Mouse (Mus musculus) thymus, postnatal 25 days (tissue): Measurements from ENCODE around the gene Ahsa2.
"Not testable (repeated sequence)": the region's sequence is repeated elsewhere in the genome, so short reads cannot be mapped to it uniquely, and the experiment has no call there.

Source experiments
- DNase-seq: peaks from one replicate; pipeline ENCODE4 v3.0.0; 2022

Ahsa2 gene

DNA sequence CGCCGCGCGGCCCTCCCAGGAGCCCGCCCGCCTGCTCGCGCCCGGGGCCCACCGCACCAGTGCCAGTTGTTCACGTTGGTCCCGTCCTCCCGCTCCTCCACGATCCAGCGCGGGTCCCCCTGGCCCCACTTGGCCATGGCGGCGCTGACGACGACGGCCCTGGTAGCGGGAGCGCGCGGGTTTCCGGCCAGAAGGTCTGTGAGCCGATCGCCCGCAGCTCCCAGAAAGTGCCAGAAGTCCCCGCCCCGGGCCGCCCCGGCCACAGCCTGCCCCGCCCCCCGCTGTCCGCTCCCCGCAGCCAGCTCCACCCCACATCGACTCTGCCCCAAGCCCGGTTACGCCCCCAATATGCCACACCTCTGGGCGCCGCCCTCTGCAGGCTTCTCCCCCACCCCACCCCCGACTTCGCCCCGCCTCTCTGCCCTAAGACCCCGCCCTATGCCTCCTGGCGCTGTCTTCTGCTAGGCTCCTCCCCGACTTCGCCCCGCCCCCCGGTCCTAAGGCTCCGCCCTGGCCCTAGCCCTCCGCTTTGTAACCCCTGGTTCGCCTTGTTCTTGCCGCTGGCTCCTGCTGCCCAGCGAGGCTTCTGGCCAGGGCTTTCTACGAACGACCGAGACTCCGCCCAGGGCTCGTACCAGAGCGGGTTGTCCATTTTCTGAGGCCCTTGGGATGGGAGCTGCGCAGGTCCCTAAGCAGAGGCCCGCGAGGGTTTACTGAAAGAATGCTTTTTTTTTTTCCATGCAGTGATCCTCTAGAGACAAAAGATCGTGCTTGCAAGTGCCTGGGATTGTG is at the start of gene Ahsa2:
Gene Ahsa2 (minus strand): TSS at position 313 of the 792 bp plus-strand sequence.
- peak; percentile 98 for DNase-seq

DNA sequence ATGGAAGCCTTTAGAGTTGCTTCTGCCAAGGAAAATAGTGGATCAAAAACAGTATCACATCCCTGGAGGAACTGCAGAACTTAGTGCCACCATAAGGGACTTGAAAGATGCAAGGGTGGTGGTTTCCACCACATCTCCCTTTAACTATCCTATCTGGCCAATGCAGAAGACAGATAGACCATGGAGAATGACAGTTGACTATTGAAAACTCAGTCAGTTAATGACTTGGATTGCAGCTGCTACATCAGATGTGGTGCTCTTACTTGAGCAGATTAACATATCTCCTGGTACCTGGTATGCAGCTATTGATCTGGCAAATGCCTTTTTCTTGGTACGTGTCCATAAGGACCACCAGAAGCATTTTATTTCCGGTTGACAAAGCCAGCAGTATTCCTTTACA is 39.6 kb upstream of the Ahsa2 start:
- DNase-seq = no peak

DNA sequence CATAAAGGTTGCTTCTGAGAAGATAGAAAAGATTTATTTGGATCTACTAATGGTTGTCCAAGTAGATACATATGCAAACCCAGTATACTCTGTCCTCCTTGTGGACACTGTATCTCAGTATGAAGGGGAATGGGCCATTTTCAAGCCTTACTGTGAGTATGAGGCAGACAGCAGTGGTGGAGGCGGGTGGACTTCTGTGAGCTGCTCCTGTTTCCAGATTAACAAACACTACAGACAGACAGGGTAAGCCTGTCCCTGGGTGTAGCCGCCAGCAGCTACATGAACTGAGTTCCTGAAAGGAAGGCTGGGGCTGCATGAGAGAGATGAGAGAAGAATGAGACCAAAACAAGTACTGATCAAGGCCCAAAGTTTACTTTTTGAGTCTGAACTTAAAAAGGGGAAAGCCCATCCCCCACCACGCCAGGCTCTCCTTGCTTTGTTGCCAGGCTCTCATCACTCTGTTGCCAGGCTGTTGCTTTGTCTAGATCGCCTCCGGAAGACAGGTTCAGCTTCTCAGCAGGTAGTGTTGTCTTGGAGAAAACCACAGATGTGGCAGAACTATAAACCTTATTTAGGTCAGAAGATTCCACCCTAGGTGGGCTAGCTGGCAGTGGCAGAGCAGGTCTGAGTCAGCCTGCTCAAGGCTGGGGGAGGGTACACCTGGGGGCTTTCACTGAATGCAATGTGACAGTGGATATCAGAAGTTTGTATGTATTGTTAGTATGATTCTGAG is 22.8 kb upstream of the Ahsa2 start, which contains the start of gene 1700093K21Rik:
Gene 1700093K21Rik (minus strand): TSS at position 683 of the 733 bp plus-strand sequence.
- DNase-seq = no peak

DNA sequence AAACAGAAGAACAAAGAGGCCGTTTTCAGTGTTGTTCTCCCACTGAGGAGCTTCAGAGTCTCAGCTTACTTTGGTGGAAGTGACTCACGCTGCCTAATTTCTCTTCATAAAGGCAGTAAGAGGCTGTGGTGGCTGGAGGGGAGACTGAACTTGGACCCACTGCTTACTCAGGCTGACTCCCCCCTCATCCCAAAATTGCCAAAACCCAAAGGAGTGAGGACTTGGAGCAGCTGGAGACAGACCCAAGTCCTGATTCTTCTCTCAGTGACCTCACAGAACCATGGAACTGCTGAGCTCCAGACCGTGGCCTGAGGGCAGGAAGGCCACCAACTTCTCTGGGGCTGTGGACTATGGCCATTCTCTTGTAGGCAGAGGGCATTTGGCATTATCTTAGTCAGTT is 21.2 kb upstream of the Ahsa2 start:
- DNase-seq = no peak

DNA sequence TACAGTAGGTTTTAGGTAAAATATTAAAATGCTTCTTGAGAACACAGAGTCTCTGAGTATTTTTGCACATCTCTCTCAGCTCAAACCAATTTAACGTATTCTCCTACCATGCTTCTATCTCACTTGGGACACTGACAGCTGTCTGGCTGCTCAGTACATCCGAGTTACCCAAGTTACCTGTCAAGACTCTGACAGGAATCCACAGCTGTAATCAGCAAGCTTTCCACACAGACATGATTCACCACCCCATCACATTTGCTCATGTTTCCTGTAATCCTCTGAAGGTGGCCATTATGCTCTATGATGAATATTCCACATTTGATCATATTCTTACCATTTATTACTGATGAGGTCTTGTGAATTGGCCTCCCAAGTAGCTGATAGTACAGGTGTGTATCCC is 17.5 kb upstream of the Ahsa2 start:
- no peak for DNase-seq

DNA sequence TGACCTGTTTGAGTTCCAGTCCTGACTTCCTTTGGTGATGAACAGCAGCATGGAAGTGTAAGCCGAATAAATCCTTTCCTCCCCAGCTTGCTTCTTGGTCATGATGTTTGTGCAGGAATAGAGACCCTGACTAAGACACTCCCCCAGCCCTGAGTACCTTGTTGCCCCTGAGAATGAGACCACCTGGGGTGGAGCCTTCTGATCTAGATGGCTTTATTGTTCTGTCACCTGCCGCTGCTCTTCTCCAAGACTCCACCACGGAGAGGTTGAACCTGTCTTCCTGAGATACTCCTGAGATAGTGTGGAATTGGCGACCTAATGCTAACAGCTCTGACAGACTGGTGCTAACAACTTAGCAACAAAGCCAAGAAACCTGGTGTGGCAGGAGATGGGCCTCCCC is 17.0 kb upstream of the Ahsa2 start:
- DNase-seq = not testable (repeated sequence)

DNA sequence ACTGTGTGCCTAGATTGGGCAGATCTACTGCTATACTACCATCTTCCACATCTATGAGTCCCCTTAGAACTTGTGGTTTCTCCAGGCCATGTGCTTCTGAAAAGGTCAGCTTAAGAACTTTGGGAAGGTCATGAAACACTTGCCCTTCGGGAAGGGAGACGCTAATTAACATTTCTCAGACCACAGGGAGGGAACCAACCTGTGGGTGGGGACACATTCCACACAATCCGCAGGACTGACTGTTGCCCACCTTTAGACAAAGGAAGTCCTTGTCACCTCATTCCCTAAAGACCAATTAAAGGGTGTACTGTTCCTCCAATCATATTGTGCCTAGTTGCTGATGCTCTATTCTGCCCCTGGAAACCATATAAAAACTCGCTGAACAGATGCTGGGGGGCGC is 7.0 kb upstream of the Ahsa2 start:
- DNase-seq = not testable (repeated sequence)

DNA sequence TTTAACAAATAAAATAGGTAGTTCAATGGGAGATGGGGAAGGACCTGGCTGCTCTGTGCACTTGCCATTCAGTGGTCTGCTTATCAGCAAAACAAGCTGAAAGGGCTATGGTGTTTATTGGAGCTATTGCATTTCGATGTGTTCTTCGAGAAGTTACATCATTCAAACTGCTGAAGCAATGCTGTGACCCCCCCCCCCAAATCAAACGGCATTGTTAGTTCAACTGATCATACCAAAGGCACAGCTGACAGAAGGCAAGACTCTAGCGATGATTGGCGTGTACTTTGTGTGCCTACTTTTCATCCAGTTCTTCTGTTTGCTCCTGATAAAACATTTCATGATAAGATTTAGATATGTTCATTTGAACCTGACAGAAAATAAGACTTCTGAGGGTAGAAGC is 779 bp upstream of the Ahsa2 start:
- DNase-seq = no peak

DNA sequence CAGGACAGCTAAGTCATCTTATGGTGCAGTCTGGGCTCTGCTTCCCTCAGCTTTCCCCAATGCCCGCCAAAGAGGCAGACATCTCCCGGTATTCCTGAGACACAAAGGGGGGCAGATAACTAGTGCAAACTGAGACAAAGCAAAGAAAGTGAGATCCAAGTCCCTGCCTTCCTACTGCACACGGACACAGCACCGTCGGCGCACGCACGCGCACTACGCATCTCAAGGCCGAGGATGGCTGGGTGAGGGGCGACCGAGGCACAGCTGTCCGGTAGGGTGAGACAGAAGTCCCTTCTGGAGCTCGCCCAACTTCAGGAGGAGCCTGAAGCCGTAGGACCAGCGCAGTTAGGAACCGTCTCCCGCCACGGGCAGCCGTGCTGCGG is 504 bp downstream of the Ahsa2 start:
- DNase-seq = no peak

DNA sequence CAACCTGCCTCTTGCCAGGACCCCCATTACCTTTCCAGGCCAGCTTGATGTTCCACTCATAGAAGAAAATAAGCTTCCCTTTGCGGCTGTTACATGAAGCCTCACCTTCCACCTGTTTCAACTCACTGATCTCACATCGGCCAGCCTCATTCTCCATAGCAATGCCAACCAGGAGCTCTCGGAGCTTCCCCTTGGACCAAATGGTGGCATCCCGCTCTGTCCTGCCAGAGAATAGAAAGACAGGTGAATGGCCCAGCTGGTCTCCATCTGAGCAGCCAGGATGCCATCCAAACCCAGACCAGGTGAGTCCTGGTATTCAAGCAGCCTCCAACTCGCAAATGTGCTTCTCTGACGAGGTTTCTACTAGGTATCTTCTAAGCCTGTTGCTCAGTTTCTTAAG is 1.2 kb downstream of the Ahsa2 start:
- DNase-seq = no peak

DNA sequence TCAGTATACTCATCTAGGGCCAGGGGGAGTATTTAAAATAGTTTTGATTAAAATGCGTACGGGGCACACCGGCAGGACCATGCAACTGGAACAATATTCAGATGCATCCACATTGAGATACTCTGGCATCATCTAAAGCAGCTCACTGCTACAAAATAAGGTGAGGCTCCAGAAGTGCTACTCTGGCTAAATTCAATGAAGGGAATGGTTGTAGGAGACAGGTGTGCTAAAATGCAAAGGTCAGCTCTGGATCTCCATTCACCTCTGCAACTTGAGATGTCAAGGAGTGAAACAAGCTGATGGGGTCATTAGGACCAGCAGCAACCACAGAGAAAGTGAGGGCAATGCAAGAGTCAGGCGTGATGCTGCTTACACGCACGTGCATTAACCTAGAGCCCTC is 2.6 kb downstream of the Ahsa2 start:
- no peak for DNase-seq

DNA sequence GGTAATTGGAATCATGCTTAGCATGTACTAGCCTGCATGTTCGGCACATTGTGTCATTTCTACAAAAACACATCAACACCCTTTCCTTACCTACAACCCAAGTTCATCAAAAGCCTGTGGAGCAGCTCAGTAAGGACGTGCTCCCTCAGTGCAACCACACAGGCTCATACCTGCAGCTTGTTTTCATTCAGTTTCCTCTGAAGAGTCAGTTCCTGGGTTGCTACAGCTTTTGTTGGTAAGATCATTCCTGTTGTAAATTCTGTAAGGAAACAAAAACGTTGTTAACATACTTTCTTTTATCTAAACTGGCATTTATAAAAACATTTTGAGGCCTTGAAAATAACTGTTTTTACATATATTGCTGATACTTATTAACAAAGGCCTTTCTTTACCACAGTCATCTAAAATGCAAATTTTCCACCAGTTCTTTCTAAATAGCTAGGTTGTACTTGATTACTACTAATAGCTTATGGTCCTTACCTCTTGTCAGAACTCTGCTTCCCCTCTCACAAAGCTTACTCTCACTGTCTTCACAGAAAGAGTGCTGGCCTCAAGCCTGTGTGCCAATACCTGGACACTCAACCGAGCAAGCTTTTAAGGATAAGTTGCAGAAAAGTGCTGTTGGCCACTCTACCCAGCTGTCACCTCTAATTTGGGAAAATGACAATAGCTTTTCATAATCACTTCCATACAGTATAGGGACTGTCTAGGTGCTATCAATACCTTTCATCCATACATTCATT is 5.6 kb downstream of the Ahsa2 start:
- DNase-seq = no peak

DNA sequence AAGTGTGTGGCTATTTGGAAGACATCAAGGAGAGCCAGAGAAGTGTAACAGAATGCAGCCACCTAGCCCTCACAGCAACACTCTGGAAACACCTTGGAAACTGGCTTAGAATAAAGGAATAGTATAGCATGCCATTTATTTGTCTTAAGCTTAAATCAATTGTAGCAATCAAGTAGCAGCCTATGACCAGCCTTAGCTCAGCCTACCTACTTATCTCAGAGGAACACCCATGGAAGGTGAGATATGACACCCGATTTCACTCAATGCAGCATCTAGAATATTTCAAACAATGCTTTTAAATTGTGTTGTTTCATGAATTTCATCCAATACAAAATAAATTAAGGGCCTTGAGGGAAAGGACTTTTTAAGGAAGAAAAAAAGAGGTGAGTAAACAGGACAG is 7.9 kb downstream of the Ahsa2 start:
- no peak for DNase-seq

DNA sequence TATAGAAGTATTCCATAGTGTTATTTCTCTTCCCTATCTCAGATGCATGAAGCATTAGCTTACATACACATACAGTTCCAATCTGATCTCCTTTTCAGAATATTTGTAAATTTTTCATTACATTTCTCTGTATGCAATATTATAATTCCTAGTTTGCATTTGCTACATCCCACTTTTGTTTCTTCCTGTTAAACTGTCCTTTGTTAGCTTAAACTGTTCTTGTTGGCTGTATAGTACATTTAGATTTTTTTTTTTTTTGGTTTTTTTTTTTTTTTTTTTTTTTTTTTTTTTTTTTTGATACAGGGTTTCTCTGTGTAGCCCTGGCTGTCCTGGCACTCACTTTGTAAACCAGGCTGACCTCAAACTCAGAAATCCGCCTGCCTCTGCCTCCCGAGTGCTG is 32.0 kb downstream of the Ahsa2 start:
- not testable (repeated sequence) for DNase-seq
